Mouse (Mus musculus): ENCODE data around the gene Vmn1r201.

DNA sequence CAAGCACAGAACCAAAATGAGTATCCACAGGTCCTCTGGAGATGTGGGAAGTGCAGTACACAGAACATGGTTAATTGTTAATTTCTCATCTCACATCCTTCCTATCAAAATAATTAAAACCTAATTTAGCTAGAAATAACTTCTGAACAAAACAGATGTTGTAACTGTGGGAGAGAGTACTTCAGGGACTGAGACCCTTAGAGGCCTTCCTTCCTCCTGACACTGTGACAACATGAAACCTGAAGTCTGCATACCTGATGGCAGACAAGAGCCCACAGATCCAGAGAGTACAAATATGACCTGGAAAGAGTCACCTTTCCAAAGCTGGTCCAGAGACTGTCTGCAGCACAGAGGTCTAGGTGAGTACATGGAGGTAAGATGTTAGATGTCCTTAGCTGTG lies 46.1 kb downstream of the Vmn1r201 start, which contains the start of gene Vmn1r203:
- TF ChIP-seq CTCF (IDR thresholded peaks at IDR 0.05; ENCODE audit: borderline replicate concordance, insufficient read depth, low read depth, low read length) (no peak), POLR2A (IDR thresholded peaks at IDR 0.05; ENCODE audit: borderline replicate concordance, insufficient read depth, low read length) (no peak)
